Mouse (Mus musculus): ENCODE data around the gene Dact3.

Dact3 gene

GRCm38 (mm10) chr7:16892352-16892730, 17.2 kb downstream of the Dact3 start:
- no peak for DNase-seq (ENCODE audit: low spot score in 2 of 2)

DNA sequence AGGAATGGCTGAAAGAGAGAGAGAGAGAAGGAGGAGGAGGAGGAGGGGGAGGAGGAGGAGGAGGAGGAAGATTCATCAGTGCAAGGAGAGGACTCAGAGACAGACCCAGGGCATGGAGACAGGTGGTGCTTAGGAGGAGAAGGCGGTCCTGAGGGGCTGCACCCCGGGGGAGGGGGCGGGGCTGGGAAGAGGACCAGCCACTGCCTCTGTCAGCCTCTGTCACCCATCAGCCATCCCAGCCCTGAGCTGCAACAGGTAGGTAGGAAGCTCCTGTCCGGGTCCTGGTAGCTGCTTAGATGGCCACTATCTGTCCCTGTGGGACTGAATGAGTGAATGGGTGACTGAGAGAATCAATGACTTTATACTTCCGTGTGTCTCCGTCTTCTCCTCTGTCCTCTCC, 18.5 kb downstream of the Dact3 start:
- DNase-seq (ENCODE audit: low spot score in 2 of 2): no peak

- no peak for DNase-seq (ENCODE audit: low spot score in 2 of 2)
Observed at GRCm38 (mm10) chr7:16894279-16894678, 19.2 kb downstream of the Dact3 start.

- peak in 1 of 2 experiments; percentile 80 for DNase-seq (ENCODE audit: low spot score in 2 of 2)
Observed at GRCm38 (mm10) chr7:16895000-16895399, 19.9 kb downstream of the Dact3 start.

DNA sequence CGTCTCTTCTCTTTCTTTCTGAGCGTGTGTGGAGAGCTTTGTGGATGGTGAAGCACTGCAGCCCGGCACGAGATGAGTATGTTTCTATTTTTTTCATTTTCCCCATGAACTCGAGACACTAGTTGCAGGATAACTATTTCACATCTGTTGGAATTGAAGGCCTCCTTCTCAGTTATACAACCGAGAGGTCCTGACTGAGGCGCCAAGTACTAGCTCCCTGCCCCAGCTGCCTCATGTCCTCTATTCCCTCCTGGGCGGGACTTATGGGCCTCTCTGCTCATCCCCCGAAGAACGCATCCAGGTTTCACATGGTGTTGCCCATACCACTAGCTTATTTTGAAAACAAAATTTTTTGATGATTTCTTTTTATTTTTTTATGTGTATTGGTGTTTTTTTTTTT, 20.4 kb downstream of the Dact3 start:
- no peak for DNase-seq (ENCODE audit: low spot score in 2 of 2)

DNA sequence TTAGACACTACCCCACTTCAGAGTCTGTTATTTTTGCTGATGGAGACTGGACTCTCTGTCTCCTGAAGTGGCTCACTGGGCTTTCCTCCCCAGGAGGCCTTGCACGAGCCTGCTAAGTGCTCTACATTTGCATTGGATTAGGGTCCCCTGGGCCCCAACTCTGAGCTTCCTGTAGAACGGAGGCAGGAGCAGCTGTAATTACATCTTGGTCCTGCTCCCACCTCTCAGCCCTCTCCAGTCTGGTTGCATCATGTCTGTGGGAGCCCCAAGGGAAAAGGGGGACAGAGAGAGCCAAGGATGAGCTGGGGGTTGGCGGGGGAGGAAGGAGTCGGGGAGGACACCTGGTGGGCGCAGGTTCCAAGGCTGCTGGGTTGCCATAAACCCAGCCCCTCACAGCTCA, 25.4 kb downstream of the Dact3 start:
- no peak for DNase-seq (ENCODE audit: low spot score in 2 of 2)

- DNase-seq (ENCODE audit: low spot score in 2 of 2): no peak
Observed at GRCm38 (mm10) chr7:16903439-16903955, 28.4 kb downstream of the Dact3 start.

DNA sequence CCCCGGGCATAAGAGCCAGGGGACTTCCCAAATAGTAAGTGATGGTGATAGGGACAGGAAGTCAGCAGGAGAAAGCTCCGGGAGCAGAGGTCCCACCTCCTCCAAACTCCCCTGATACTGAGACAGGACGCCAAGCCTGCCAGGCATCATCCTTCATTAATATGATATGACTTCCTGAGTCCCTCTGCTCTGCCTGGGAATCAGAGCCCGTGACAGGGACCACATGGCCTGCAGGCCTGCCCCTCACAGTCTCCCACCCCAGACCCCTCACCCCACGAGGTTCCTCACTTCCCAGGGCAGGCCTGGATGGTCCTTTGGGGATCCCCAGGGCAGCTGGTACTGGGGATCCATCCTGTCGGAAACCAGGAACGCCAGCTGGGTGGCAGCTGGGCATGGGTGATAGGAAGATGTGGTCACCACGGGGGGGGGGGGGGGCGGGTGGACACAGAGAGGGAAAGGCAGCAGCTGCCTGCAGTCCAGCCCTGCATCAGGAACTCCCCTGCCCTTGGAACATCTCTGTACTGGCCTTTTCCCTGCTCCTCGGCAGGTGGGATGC, 29.1 kb downstream of the Dact3 start:
- no peak for DNase-seq (ENCODE audit: low spot score in 2 of 2)

GRCm38 (mm10) chr7:16905491-16906021, 30.4 kb downstream of the Dact3 start:
- no peak for DNase-seq (ENCODE audit: low spot score in 2 of 2)

DNA sequence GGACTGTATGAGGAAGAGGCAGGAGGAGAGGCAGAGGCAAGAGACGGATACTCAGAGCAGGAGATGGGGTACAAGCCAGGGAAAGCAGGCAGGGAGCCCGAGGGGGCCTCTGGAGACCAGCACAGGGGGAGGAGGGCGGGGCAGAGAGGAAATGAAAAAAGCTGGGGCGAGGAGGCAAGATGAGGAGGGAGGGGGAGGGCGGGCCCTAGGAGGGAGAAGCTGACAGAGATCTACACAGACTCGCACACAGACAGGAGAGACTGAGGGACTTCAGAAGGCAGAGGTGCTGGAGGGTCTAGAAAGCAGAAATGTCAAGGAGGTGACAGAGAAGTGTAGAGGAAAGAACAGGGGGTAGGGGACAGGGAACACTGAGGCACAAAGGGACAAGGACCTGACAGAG, 31.2 kb downstream of the Dact3 start, which contains the start of gene Ptgir:
TSS of gene Ptgir (plus strand) at position 210 of the 400 bp plus-strand sequence.
- DNase-seq (ENCODE audit: low spot score in 2 of 2): no peak

- no peak for DNase-seq (ENCODE audit: low spot score in 2 of 2)
Observed at GRCm38 (mm10) chr7:16906889-16907559, 31.9 kb downstream of the Dact3 start.

DNA sequence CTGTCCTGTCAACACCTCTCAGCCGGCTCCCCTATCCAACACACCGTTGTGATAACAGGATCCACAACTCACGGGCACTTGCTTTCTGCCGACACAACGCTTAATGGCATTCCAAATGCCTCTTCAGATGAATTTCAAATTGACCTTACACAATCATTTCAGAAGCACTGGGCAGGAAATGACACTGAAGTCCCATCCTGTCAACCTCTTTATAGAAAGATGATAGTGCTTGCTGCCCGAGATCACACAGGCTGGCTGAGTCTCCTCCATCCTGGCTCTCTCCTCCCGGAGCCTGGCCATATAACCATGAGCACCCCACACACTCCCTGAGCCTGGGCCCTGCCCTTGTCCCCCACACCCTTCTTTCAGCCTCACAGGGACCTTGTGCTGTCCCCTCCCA, 32.7 kb downstream of the Dact3 start:
- no peak for DNase-seq (ENCODE audit: low spot score in 2 of 2)

- DNase-seq (ENCODE audit: low spot score in 2 of 2): no peak
Observed at GRCm38 (mm10) chr7:16908367-16908766, 33.2 kb downstream of the Dact3 start.

DNA sequence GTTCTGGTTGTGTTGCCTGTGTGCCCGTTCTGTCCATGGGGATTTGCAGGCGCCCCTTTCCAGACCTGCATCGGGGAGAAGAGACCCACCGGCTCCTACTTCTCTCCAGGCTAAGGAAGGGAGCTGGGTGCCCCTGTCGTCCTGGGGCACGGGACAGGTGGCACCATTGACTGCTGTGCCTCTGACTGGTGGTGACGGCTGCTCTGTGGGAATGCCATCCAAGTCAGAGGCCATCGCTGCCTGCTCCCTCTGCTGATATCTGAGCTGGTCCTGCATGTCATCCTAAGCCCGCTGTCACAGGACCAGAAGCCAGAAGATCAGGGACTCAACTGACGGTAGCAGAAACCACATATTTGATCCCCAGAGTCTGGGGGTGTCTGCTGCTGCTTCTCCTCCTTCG, 33.7 kb downstream of the Dact3 start:
- DNase-seq (ENCODE audit: low spot score in 2 of 2): no peak

- DNase-seq (ENCODE audit: low spot score in 2 of 2): no peak
Observed at GRCm38 (mm10) chr7:16909909-16910308, 34.8 kb downstream of the Dact3 start.

- no peak for DNase-seq (ENCODE audit: low spot score in 2 of 2)
Observed at GRCm38 (mm10) chr7:16911904-16912303, 36.8 kb downstream of the Dact3 start.

GRCm38 (mm10) chr7:16912360-16912759, 37.2 kb downstream of the Dact3 start:
- DNase-seq (ENCODE audit: low spot score in 2 of 2): no peak

- peak; percentile 77 to 80 for DNase-seq (ENCODE audit: low spot score in 2 of 2)
Observed at GRCm38 (mm10) chr7:16913806-16914452, 38.8 kb downstream of the Dact3 start.

DNA sequence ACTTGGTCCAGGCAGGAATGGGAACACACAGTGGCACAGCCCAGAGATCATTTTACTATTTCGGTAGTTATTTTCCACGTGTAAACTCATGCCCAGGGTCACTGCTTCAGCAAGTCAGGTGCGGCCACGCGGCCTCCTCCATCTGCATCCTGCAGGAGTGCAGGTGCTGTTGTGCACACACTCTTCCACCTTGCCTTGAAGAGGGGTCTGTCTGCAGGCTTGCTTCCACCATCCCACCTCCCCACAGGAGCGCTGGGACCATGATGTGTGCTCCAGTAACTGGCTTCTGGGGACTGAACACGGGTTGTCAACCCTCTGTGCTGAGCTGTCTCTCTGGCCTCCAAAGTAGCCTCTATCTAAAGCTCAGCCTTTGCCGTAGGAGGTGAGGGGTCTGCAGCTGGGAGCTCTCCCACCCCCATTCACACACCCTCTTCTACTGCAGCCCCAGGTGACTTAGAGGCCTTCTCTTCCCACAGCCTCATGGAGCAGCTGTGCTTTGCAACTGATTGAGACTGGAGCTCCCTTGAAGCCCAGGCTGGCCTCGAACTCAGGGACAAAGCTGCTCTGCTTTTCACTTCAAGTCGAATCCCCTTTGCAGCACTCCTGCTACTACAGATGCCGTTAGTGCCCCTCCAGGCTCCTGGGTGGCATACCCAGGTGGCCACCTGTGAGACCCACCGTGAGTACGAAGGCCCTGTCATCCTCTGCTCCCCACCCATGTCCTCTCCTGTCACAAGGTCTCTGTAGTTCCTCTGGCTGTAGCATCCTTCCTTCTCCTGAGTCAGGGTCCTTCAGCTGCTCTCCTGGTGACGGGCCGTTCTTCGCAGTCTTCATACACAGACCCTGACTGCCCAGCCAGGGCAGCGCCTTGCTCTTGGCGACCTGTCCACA, 39.6 kb downstream of the Dact3 start:
- DNase-seq (ENCODE audit: low spot score in 2 of 2): no peak

DNA sequence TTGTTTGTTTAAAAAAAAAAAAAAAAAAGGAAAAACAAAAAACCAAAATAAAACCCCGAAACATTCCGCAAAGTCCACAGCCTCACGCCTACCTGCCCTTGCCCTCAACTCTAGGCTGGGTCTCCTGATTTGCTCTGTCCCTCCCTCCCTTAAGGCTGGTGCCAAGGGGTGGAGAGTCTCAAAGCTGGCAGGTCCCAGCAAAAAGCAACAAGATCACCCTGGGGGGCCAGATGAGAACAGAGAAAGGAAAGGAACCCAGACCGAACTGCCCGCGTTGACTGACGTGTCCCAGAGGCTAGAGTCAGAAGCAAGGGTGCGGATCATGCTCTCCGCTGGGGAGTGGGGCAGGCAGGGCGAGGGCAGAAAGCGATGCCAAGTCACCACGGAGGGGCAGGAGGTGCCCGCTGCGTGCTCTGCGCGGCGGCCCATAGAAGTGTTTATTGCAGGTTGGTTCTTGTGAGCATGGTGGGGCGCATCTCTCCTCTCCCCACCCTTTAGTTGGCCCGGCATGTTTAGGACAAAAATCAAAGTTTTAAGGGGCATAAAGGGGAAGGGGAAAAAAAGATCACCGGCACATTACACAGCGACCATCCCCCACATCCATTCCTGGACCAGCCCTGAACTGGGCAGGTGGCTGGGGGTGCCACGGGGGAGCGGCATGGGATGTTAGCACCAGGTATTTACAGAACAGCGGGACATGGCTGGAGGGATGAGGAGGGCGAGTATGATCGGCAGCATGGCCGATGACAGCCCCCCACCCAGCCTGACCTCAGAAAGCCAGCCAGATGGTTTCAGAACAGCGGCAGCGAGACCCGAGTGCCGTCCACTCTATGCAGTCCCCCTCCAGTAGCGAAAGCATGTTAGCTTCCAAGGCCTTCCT, 40.6 kb downstream of the Dact3 start:
- no peak for DNase-seq (ENCODE audit: low spot score in 2 of 2)

Data from right cerebral cortex, postnatal 10 days (tissue).